8 mouse cellular contexts compared by ENCODE assay signal in genomic region chr4:124658412-124658851, GRCm38 (mm10). TPM values are rescaled to one million over a fixed set of nuclear protein-coding genes. Genes with fewer than 3 reads are reported as not detected.
A peak's percentile ranks its signal among the peaks of the same experiment; 100 is the strongest.
DNase-seq lines count a peak whose midpoint lies in the region; ATAC-seq and TF ChIP-seq lines count a peak whose summit lies in the region.

No protein-coding gene starts in this region.

- no peaks in the 10 kb centered on the region for H3K9me3 ChIP-seq in heart, embryonic 14.5 days (ENCODE audit: control insufficient read depth, low read length)
- no peaks in the 10 kb centered on the region for H3K9me3 ChIP-seq in liver, embryonic 15.5 days (replicated peaks)

- no peak overlapping the region for H3K27ac ChIP-seq in heart, embryonic 14.5 days (replicated peaks in 1 of 2; ENCODE audit: control insufficient read depth in 1 of 2, insufficient read depth in 1 of 2, low read depth in 2 of 2, low read length in 2 of 2)
- H3K27ac ChIP-seq in liver, embryonic 15.5 days (replicated peaks), result no peak overlapping the region

- H3K27me3 ChIP-seq in heart, embryonic 14.5 days (ENCODE audit: control insufficient read depth, insufficient read depth, low read length), result peaks cover 89% of the 10 kb centered on the region
- peaks cover 100% of the 10 kb centered on the region for H3K27me3 ChIP-seq in liver, embryonic 15.5 days

- TF ChIP-seq POLR2A in brain, embryonic 14.5 days (IDR thresholded peaks at IDR 0.05; ENCODE audit: borderline replicate concordance, extremely low read depth, insufficient read depth, insufficient read length, poor library complexity, severe bottlenecking), result no peak

- 1% methylated on average over 39 of the region's 39 CpGs for WGBS in heart, embryonic 14.5 days
- 3% methylated on average over 39 of the region's 39 CpGs for WGBS in liver, embryonic 15.5 days (ENCODE audit: insufficient replicate concordance)

- intact Hi-C loops in heart, postnatal 36 days (cut with DNase I), result no loop called here

- no peak for ATAC-seq in heart, embryonic 14.5 days (ENCODE audit: insufficient number of reproducible peaks, insufficient read depth, low FRiP score, low read depth)
- ATAC-seq in liver, embryonic 15.5 days (ENCODE audit: insufficient read depth), result no peak

- peaks cover 6 to 30% of the 10 kb centered on the region in 2 experiments for H3K4me1 ChIP-seq in heart, embryonic 14.5 days (ENCODE audit: control insufficient read depth in 2 of 2, insufficient read depth in 2 of 2, low read length in 2 of 2)
- H3K4me1 ChIP-seq in liver, embryonic 15.5 days (replicated peaks), result peaks cover 26% of the 10 kb centered on the region

- peak overlapping the region in 1 of 2 experiments; percentile 65; a peak in 2 of 4 replicates for H3K4me3 ChIP-seq in heart, embryonic 14.5 days (ENCODE audit: control insufficient read depth in 1 of 2, insufficient read depth in 1 of 2, low read depth in 1 of 2, low read length in 2 of 2)
- H3K4me3 ChIP-seq in liver, embryonic 15.5 days (replicated peaks), result peak overlapping the region; percentile 57

- no peaks in the 10 kb centered on the region for H3K36me3 ChIP-seq in heart, embryonic 14.5 days (ENCODE audit: control insufficient read depth, insufficient read depth, low read length)
- H3K36me3 ChIP-seq in liver, embryonic 15.5 days (replicated peaks), result no peaks in the 10 kb centered on the region

- no peak overlapping the region for H3K9ac ChIP-seq in heart, embryonic 14.5 days (ENCODE audit: low read length)
- H3K9ac ChIP-seq in liver, embryonic 15.5 days, result no peak overlapping the region

- peak overlapping the region; percentile 93 for H3K4me2 ChIP-seq in heart, embryonic 14.5 days (ENCODE audit: low read length)
- H3K4me2 ChIP-seq in liver, embryonic 15.5 days, result 0 out of 2 replicates have a peak overlapping the region, but pooled peaks have one; percentile 5

- no peak for DNase-seq in heart, postnatal 4 days
- DNase-seq in brain, embryonic 14.5 days (ENCODE audit: low read depth), result peak; percentile 69
- peak; percentile 18 to 21 for DNase-seq in heart, postnatal 36 days
- DNase-seq in testis, postnatal 14 days (ENCODE audit: low spot score), result peak; percentile 27
- DNase-seq in layer of hippocampus, adult 9-10 months (ENCODE audit: low spot score), result no peak
- DNase-seq in layer of hippocampus, adult 18-20 months (ENCODE audit: low spot score in 2 of 2), result no peak

- no peak for TF ChIP-seq CTCF in brain, embryonic 14.5 days (IDR thresholded peaks at IDR 0.05; ENCODE audit: borderline replicate concordance, extremely low read depth, insufficient read depth, insufficient read length)

RNA-seq across cellular contexts. Expression of gene Pou3f1, which starts 1.8 kb away (rescaled TPM):
- polyA plus RNA-seq in heart, embryonic 14.5 days (2014; fragmentation: Nextera tagmentation; extraction: Ambion mirVana), result 0.19 and 0.20 TPM in 2 replicates
- total RNA-seq in heart, postnatal 4 days (2021), result under 1 TPM; 0.16 to 0.24 TPM
- polyA plus RNA-seq in brain, embryonic 14.5 days (2012; rRNA removed), result 21.3 and 23.1 TPM in 2 replicates
- total RNA-seq in heart, postnatal 36 days (2021), result under 1 TPM; 0.11 to 0.16 TPM
- polyA plus RNA-seq in liver, embryonic 15.5 days (2015; fragmentation: Nextera tagmentation; extraction: Ambion mirVana), result not detected in 2 replicates
- total RNA-seq in layer of hippocampus, adult 18-20 months (2021), result 10 to 100 TPM; 49.2 to 54.0 TPM

RNA-seq across cellular contexts. Expression of gene Utp11, which starts 35.0 kb away (rescaled TPM):
- 38.8 and 42.5 TPM in 2 replicates for polyA plus RNA-seq in heart, embryonic 14.5 days (2014; fragmentation: Nextera tagmentation; extraction: Ambion mirVana)
- total RNA-seq in heart, postnatal 4 days (2021), result 10 to 100 TPM; 17.3 to 18.7 TPM
- polyA plus RNA-seq in brain, embryonic 14.5 days (2012; rRNA removed), result 22.4 and 22.6 TPM in 2 replicates
- 10 to 100 TPM; 12.1 to 14.0 TPM for total RNA-seq in heart, postnatal 36 days (2021)
- 18.9 and 23.4 TPM in 2 replicates for polyA plus RNA-seq in liver, embryonic 15.5 days (2015; fragmentation: Nextera tagmentation; extraction: Ambion mirVana)
- total RNA-seq in layer of hippocampus, adult 18-20 months (2021), result 10 to 100 TPM; 16.8 to 18.1 TPM

RNA-seq across cellular contexts. Expression of gene Fhl3, which starts 42.1 kb away (rescaled TPM):
- 6.8 and 7.0 TPM in 2 replicates for polyA plus RNA-seq in heart, embryonic 14.5 days (2014; fragmentation: Nextera tagmentation; extraction: Ambion mirVana)
- 10 to 100 TPM; 22.4 to 23.4 TPM for total RNA-seq in heart, postnatal 4 days (2021)
- polyA plus RNA-seq in brain, embryonic 14.5 days (2012; rRNA removed), result 3.8 and 5.8 TPM in 2 replicates
- total RNA-seq in heart, postnatal 36 days (2021), result 10 to 100 TPM; 12.9 to 13.7 TPM
- polyA plus RNA-seq in liver, embryonic 15.5 days (2015; fragmentation: Nextera tagmentation; extraction: Ambion mirVana), result 1.9 and 2.1 TPM in 2 replicates
- 1 to 10 TPM; 1.2 to 1.4 TPM for total RNA-seq in layer of hippocampus, adult 18-20 months (2021)

RNA-seq across cellular contexts. Expression of gene 3100002H09Rik, which starts 47.8 kb away (rescaled TPM):
- not detected in 2 replicates for polyA plus RNA-seq in heart, embryonic 14.5 days (2014; fragmentation: Nextera tagmentation; extraction: Ambion mirVana)
- total RNA-seq in heart, postnatal 4 days (2021), result not detected
- 0.08 and 0.36 TPM in 2 replicates for polyA plus RNA-seq in brain, embryonic 14.5 days (2012; rRNA removed)
- total RNA-seq in heart, postnatal 36 days (2021), result not detected
- not detected in 2 replicates for polyA plus RNA-seq in liver, embryonic 15.5 days (2015; fragmentation: Nextera tagmentation; extraction: Ambion mirVana)
- 1 to 10 TPM in 1 of 2 experiments, under 1 TPM in 1; 0.66 to 1.3 TPM for total RNA-seq in layer of hippocampus, adult 18-20 months (2021)

RNA-seq across cellular contexts. Expression of gene Sf3a3, which starts 56.1 kb away (rescaled TPM):
- polyA plus RNA-seq in heart, embryonic 14.5 days (2014; fragmentation: Nextera tagmentation; extraction: Ambion mirVana), result 73.4 and 73.5 TPM in 2 replicates
- total RNA-seq in heart, postnatal 4 days (2021), result 10 to 100 TPM; 35.0 to 37.4 TPM
- polyA plus RNA-seq in brain, embryonic 14.5 days (2012; rRNA removed), result 53.1 and 59.7 TPM in 2 replicates
- total RNA-seq in heart, postnatal 36 days (2021), result 10 to 100 TPM; 18.1 to 18.2 TPM
- 53.9 and 58.2 TPM in 2 replicates for polyA plus RNA-seq in liver, embryonic 15.5 days (2015; fragmentation: Nextera tagmentation; extraction: Ambion mirVana)
- total RNA-seq in layer of hippocampus, adult 18-20 months (2021), result 10 to 100 TPM; 35.0 TPM

Comparison
In these comparisons a context has a peak if more than half of its experiments do, and no peak if none do; other contexts are left out.
1. DNase-seq: peak in brain, embryonic 14.5 days (single experiment), heart, postnatal 36 days (2 of 2) and testis, postnatal 14 days (single experiment); none in heart, postnatal 4 days (single experiment), layer of hippocampus, adult 9-10 months (single experiment) and layer of hippocampus, adult 18-20 months (0 of 2).
2. RNA of gene Pou3f1, which starts 1.8 kb away (total RNA-seq): 49.2 to 54.0 TPM in layer of hippocampus, adult 18-20 months; 0.16 to 0.24 TPM in heart, postnatal 4 days and 0.11 to 0.16 TPM in heart, postnatal 36 days; every median in the first group is over 10 times any median in the second.
3. RNA of gene Fhl3, which starts 42.1 kb away (total RNA-seq): 22.4 to 23.4 TPM in heart, postnatal 4 days and 12.9 to 13.7 TPM in heart, postnatal 36 days; 1.2 to 1.4 TPM in layer of hippocampus, adult 18-20 months; every median in the first group is over 4 times any median in the second.